Mouse (Mus musculus): ENCODE data around the gene Sae1. TPM values are rescaled to one million over a fixed set of nuclear protein-coding genes. Genes with fewer than 3 reads are reported as not detected.

Sae1 gene
- polyA plus RNA-seq (2012; rRNA removed) = 20.7 and 31.0 TPM in 2 replicates

GRCm38 (mm10) chr7:16387160-16388041 is at the start of gene Sae1:
Gene Sae1, minus strand, starts transcription at chr7:16387806.
- under 1% methylated on average over 58 of the region's 58 CpGs for WGBS

DNA sequence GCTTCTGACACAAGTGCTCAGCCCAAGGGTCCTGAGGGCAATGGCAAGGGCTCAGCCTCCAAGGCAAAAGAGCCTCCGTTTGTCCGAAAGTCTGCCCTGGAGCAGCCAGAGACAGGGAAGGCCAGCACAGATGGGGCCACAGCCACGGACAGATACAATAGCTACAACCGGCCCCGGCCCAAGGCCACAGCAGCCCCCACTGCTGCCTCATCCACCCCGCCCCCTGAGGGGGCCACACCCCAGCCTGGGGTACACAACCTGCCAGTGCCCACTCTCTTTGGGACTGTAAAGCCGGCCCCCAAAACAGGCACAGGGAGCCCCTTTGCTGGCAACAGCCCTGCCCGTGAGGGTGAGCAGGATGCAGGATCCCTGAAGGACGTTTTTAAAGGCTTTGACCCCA is 47.5 kb upstream of the Sae1 start:
- TF ChIP-seq POLR2A (IDR thresholded peaks at IDR 0.05; ENCODE audit: borderline replicate concordance, extremely low read depth, low read depth, low read length) (no peak), CTCF (IDR thresholded peaks at IDR 0.05; ENCODE audit: insufficient read depth, low read length) (no peak)
- 87% methylated on average over 9 of the region's 9 CpGs for WGBS

More at GRCm38 (mm10) chr7:16387160-16388041, at the start of gene Sae1:
- peak within 1 kb of the TSS; percentile 74 for H3K4me3 ChIP-seq (replicated peaks; ENCODE audit: extremely low read depth, low read depth, low read length)
- TF ChIP-seq CTCF (IDR thresholded peaks at IDR 0.05; ENCODE audit: insufficient read depth, low read length) (no peak), POLR2A (IDR thresholded peaks at IDR 0.05; ENCODE audit: borderline replicate concordance, extremely low read depth, low read depth, low read length) (peak; percentile 47; the same call in 1 of the 2 replicates)
- peak; percentile 93 for DNase-seq
- H3K4me1 ChIP-seq (ENCODE audit: control insufficient read depth, insufficient read depth, low read length) = 0 out of 2 replicates have a peak, but pooled peaks cover 3% of the 10 kb centered on the region

GRCm38 (mm10) chr7:16433352-16433971 is 45.9 kb upstream of the Sae1 start:
- no peak overlapping the region for H3K4me3 ChIP-seq (replicated peaks; ENCODE audit: extremely low read depth, low read depth, low read length)
- no peak for DNase-seq
- H3K4me1 ChIP-seq (ENCODE audit: control insufficient read depth, insufficient read depth, low read length) = no peaks in the 10 kb centered on the region
- TF ChIP-seq CTCF (IDR thresholded peaks at IDR 0.05; ENCODE audit: insufficient read depth, low read length) (no peak), POLR2A (IDR thresholded peaks at IDR 0.05; ENCODE audit: borderline replicate concordance, extremely low read depth, low read depth, low read length) (no peak)
- 63% methylated on average over 3 of the region's 3 CpGs for WGBS

More for the DNA sequence above, 47.5 kb upstream of the Sae1 start:
- H3K4me3 ChIP-seq (replicated peaks; ENCODE audit: extremely low read depth, low read depth, low read length) = no peak overlapping the region
- no peak for DNase-seq
- H3K4me1 ChIP-seq (ENCODE audit: control insufficient read depth, insufficient read depth, low read length) = no peaks in the 10 kb centered on the region

- peak; percentile 81 for DNase-seq
Measured at GRCm38 (mm10) chr7:16426129-16426729, 38.6 kb upstream of the Sae1 start.

DNA sequence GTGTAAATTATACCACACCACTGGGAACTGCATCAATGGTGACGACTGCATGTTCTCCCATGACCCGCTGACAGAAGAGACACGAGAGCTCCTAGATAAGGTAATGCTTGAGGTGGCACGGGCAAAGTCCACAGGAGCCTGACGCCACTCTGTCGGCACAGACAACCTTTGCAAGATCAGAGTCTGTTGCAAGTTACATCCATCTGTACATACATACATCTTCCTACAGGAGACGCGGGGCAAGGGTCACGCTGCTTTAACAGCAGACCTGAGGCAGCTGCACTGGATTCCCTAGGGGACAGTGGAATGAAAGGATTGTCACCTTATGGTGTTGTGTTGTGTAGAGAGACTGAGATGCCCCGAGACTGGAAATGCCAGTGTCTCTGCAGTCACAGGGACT is 38.1 kb upstream of the Sae1 start:
- Histone ChIP-seq H3K4me1 (ENCODE audit: control insufficient read depth, insufficient read depth, low read length) (no peaks in the 10 kb centered on the region), H3K4me3 (replicated peaks; ENCODE audit: extremely low read depth, low read depth, low read length) (no peak overlapping the region)
- DNase-seq = no peak
- 89% methylated on average over 10 of the region's 10 CpGs for WGBS
- no peak for TF ChIP-seq POLR2A (IDR thresholded peaks at IDR 0.05; ENCODE audit: borderline replicate concordance, extremely low read depth, low read depth, low read length)
- no peak for TF ChIP-seq CTCF (IDR thresholded peaks at IDR 0.05; ENCODE audit: insufficient read depth, low read length)

More at GRCm38 (mm10) chr7:16426129-16426729, 38.6 kb upstream of the Sae1 start:
- WGBS = 52% methylated on average over 4 of the region's 4 CpGs
- Histone ChIP-seq H3K4me1 (ENCODE audit: control insufficient read depth, insufficient read depth, low read length) (no peaks in the 10 kb centered on the region), H3K4me3 (replicated peaks; ENCODE audit: extremely low read depth, low read depth, low read length) (no peak overlapping the region)
- TF ChIP-seq CTCF (IDR thresholded peaks at IDR 0.05; ENCODE audit: insufficient read depth, low read length) (peak; percentile 79), POLR2A (IDR thresholded peaks at IDR 0.05; ENCODE audit: borderline replicate concordance, extremely low read depth, low read depth, low read length) (no peak)

DNA sequence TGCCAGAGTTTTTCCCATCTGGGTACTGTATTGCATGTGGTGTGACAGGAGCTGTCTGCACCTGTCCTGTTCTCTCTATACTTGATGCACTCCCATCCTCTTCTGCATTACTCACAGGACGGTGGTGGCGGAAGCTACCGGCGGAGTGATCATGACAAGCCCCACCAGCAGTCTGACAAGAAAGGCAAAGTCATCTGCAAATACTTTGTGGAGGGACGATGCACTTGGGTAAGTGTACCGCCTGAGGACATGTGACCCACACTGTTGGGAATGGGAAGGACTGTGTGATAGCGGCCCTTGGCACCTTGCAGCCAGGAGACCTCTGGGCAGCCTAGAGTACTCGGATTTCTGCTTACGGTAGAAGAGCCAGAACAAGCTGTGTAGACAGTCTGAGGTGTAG is 36.1 kb upstream of the Sae1 start:
- Histone ChIP-seq H3K4me3 (replicated peaks; ENCODE audit: extremely low read depth, low read depth, low read length) (no peak overlapping the region), H3K4me1 (ENCODE audit: control insufficient read depth, insufficient read depth, low read length) (no peaks in the 10 kb centered on the region; the same call in 1 of the 2 replicates)
- 87% methylated on average over 9 of the region's 9 CpGs for WGBS
- TF ChIP-seq CTCF (IDR thresholded peaks at IDR 0.05; ENCODE audit: insufficient read depth, low read length) (no peak), POLR2A (IDR thresholded peaks at IDR 0.05; ENCODE audit: borderline replicate concordance, extremely low read depth, low read depth, low read length) (no peak)
- no peak for DNase-seq

- Histone ChIP-seq H3K4me1 (ENCODE audit: control insufficient read depth, insufficient read depth, low read length) (no peaks in the 10 kb centered on the region; the same call in 1 of the 2 replicates), H3K4me3 (replicated peaks; ENCODE audit: extremely low read depth, low read depth, low read length) (no peak overlapping the region)
- WGBS = 86% methylated on average over 18 of the region's 18 CpGs
- DNase-seq = no peak
- no peak for TF ChIP-seq CTCF (IDR thresholded peaks at IDR 0.05; ENCODE audit: insufficient read depth, low read length)
- TF ChIP-seq POLR2A (IDR thresholded peaks at IDR 0.05; ENCODE audit: borderline replicate concordance, extremely low read depth, low read depth, low read length) = no peak
Measured at GRCm38 (mm10) chr7:16422222-16422856, 34.7 kb upstream of the Sae1 start.

- Histone ChIP-seq H3K4me1 (ENCODE audit: control insufficient read depth, insufficient read depth, low read length) (peaks cover 5% of the 10 kb centered on the region), H3K4me3 (replicated peaks; ENCODE audit: extremely low read depth, low read depth, low read length) (no peak overlapping the region)
- 90% methylated on average over 8 of the region's 8 CpGs for WGBS
- TF ChIP-seq POLR2A (IDR thresholded peaks at IDR 0.05; ENCODE audit: borderline replicate concordance, extremely low read depth, low read depth, low read length) (no peak), CTCF (IDR thresholded peaks at IDR 0.05; ENCODE audit: insufficient read depth, low read length) (no peak)
- no peak for DNase-seq
Measured at GRCm38 (mm10) chr7:16420493-16421118, 33.0 kb upstream of the Sae1 start.

All from lung, adult 2 months (tissue).